Mouse (Mus musculus) ovary, postnatal 14 days (tissue): ENCODE measurements around the gene Gata2.
"Not testable (repeated sequence)": the region's sequence is repeated elsewhere in the genome, so short reads cannot be mapped to it uniquely, and the experiment has no call there.

Experiments
- DNase-seq: peaks from one replicate; pipeline ENCODE4 v3.0.0; 2022; ENCODE audit warnings: low spot score

Gata2 gene

GRCm38 (mm10) chr6:88193433-88194052 is at the start of gene Gata2:
Gene Gata2 (plus strand): TSS chr6:88193891.
- no peak for DNase-seq

GRCm38 (mm10) chr6:88145793-88146192 is 47.9 kb upstream of the Gata2 start:
- no peak for DNase-seq

GRCm38 (mm10) chr6:88146576-88146975 is 47.1 kb upstream of the Gata2 start:
- no peak for DNase-seq

GRCm38 (mm10) chr6:88147411-88148003 is 46.2 kb upstream of the Gata2 start:
- DNase-seq = no peak

GRCm38 (mm10) chr6:88151335-88151734 is 42.4 kb upstream of the Gata2 start:
- no peak for DNase-seq

GRCm38 (mm10) chr6:88152127-88152705 is 41.5 kb upstream of the Gata2 start:
- DNase-seq = no peak

GRCm38 (mm10) chr6:88152979-88153378 is 40.7 kb upstream of the Gata2 start:
- no peak for DNase-seq

GRCm38 (mm10) chr6:88155614-88156013 is 38.1 kb upstream of the Gata2 start:
- DNase-seq = not testable (repeated sequence)

GRCm38 (mm10) chr6:88158790-88159189 is 34.9 kb upstream of the Gata2 start:
- no peak for DNase-seq

- DNase-seq = no peak
Observed at GRCm38 (mm10) chr6:88166054-88166453, 27.6 kb upstream of the Gata2 start.

GRCm38 (mm10) chr6:88174191-88174590 is 19.5 kb upstream of the Gata2 start:
- DNase-seq = no peak

- DNase-seq = no peak
Observed at GRCm38 (mm10) chr6:88174676-88175075, 19.0 kb upstream of the Gata2 start.

- no peak for DNase-seq
Observed at GRCm38 (mm10) chr6:88184671-88185070, 9.0 kb upstream of the Gata2 start.

- no peak for DNase-seq
Observed at GRCm38 (mm10) chr6:88188148-88188547, 5.5 kb upstream of the Gata2 start.

- DNase-seq = peak; percentile 77
Observed at GRCm38 (mm10) chr6:88189312-88190042, 4.2 kb upstream of the Gata2 start.

GRCm38 (mm10) chr6:88190043-88190309 is 3.7 kb upstream of the Gata2 start:
- DNase-seq = no peak

- DNase-seq = peak; percentile 11
Observed at GRCm38 (mm10) chr6:88190310-88191023, 3.2 kb upstream of the Gata2 start.

- no peak for DNase-seq
Observed at GRCm38 (mm10) chr6:88191024-88191365, 2.7 kb upstream of the Gata2 start.

- DNase-seq = no peak
Observed at GRCm38 (mm10) chr6:88191411-88192070, 2.1 kb upstream of the Gata2 start.

- DNase-seq = no peak
Observed at GRCm38 (mm10) chr6:88192756-88193155, 935 bp upstream of the Gata2 start.

- no peak for DNase-seq
Observed at GRCm38 (mm10) chr6:88194053-88194977, 624 bp downstream of the Gata2 start.
